Mouse (Mus musculus): ENCODE results near the gene Erich2. TPM values are rescaled to one million over a fixed set of nuclear protein-coding genes. Genes with fewer than 3 reads are reported as not detected.
A peak's percentile ranks its signal among the peaks of the same experiment; 100 is the strongest.
"Not testable (repeated sequence)": the region's sequence is repeated elsewhere in the genome, so short reads cannot be mapped to it uniquely, and the experiment has no call there.

Gene Erich2
- polyA plus RNA-seq, 1 experiment from 2014 or later = 58.0 TPM

DNA sequence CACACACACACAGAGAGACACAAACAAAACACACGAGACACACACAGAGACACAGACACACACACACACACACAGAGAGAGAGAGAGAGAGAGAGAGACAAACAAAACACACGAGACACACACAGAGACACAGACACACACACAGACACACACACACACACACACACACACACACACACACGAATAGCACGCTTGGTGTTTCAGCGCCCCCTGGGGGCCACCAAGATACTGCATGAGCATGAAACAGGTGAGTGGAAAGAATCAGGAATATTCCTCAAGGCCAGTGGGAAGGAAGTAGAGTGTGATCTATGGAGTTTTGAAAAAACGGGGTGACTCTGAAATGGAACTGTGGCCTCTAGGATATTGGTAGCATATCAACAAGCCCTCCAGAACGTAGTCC is 29.7 kb downstream of the Erich2 start:
- ATAC-seq; DNase-seq (ENCODE audit: low read depth, low spot score); POLR2A ChIA-PET; in situ Hi-C loops (cut with MboI; ENCODE audit: low pct_unique_long_range_greater_than_20kb); H3K27me3 ChIP-seq: not testable (repeated sequence)
- CTCF ChIA-PET = interaction anchor here (1.2 kb wide), 1 partner anchor 10 kb away, joined by 3 read pairs; no protein-coding TSS in a partner anchor
- TF ChIP-seq CTCF (IDR thresholded peaks at IDR 0.05) = peak; percentile 87

- in situ Hi-C loops (cut with MboI; ENCODE audit: low pct_unique_long_range_greater_than_20kb) = loop anchor here (10.0 kb wide), 1 partner anchor 516 kb away; the partner anchor contains the start of gene Myo3b
- ChIA-PET CTCF (interaction anchor here (1.0 to 1.1 kb wide), 2 partner anchors 292 to 323 kb away, joined by 3 to 4 read pairs; no protein-coding TSS in a partner anchor), POLR2A (no interaction called here)
- DNase-seq (ENCODE audit: low read depth, low spot score) (no peak), ATAC-seq (no peak)
- TF ChIP-seq CTCF (IDR thresholded peaks at IDR 0.05) = no peak
- H3K27me3 ChIP-seq = no peaks in the 10 kb centered on the region
Observed at GRCm38 (mm10) chr2:70550671-70551070, 42.1 kb downstream of the Erich2 start.

DNA sequence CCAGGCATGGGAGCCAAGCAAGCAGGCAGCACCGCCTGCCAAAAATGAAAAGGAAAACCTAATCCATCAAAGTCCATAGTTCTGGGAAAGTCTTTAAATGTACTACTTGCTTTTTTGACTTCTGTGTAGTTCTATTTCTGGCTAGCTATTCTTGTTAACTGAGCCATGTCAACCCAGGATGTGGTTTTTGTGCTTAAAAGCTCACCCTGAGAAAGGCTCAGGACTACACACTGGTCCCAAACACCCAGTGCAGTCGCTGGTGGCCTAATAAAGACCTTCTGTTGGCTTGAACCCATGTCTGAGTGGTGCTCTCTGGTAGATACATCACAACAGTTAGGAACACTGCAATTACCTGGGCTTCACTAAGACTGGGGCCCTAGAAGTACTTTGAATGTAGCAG is 42.8 kb downstream of the Erich2 start:
- ATAC-seq (no peak), DNase-seq (ENCODE audit: low read depth, low spot score) (no peak)
- ChIA-PET CTCF (no interaction called here), POLR2A (no interaction called here)
- TF ChIP-seq CTCF (IDR thresholded peaks at IDR 0.05) = no peak
- in situ Hi-C loops (cut with MboI; ENCODE audit: low pct_unique_long_range_greater_than_20kb) = loop anchor here (10.0 kb wide), 1 partner anchor 517 kb away; the partner anchor contains the start of gene Myo3b
- no peaks in the 10 kb centered on the region for H3K27me3 ChIP-seq

DNA sequence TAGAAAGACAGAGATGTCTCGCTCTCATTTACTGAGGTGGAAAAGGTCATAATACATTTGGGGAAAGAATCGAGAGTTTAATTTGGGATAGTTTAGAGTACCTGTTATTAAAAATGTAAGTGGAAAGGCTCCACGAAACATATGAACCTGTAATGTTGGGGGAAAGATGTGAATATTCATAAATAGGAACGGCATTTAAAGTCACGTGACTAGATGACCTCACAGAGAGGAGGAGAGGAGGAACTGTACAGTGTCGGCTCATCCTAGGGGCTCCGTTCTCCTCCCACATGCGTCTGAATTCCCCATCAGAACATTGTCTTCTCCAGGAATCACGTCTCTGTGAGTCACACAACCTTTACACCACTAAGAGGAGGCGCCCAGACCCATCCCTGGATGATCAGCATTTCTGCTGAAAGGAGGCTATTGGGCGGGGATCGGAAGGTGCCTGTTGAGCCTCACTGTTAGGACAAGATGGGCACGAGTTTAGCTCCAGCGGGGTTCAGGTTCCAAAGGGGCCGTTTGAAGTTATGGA is 43.5 kb downstream of the Erich2 start:
- H3K27me3 ChIP-seq = no peaks in the 10 kb centered on the region
- in situ Hi-C loops (cut with MboI; ENCODE audit: low pct_unique_long_range_greater_than_20kb) = loop anchor here (10.0 kb wide), 1 partner anchor 517 kb away; the partner anchor contains the start of gene Myo3b
- POLR2A ChIA-PET = no interaction called here
- no peak for ATAC-seq
- no peak for TF ChIP-seq CTCF (IDR thresholded peaks at IDR 0.05)
- CTCF ChIA-PET = no interaction called here
- no peak for DNase-seq (ENCODE audit: low read depth, low spot score)

GRCm38 (mm10) chr2:70552772-70553171 is 44.2 kb downstream of the Erich2 start, which contains the start of gene Gad1:
Gad1 (plus strand) TSS chr2:70553072.
- DNase-seq (ENCODE audit: low read depth, low spot score) (no peak), ATAC-seq (no peak)
- TF ChIP-seq CTCF (IDR thresholded peaks at IDR 0.05) = no peak
- ChIA-PET CTCF (no interaction called here), POLR2A (no interaction called here)
- H3K27me3 ChIP-seq = no peaks in the 10 kb centered on the region
- in situ Hi-C loops (cut with MboI; ENCODE audit: low pct_unique_long_range_greater_than_20kb) = loop anchor here (10.0 kb wide), 1 partner anchor 518 kb away; the partner anchor contains the start of gene Myo3b

- in situ Hi-C loops (cut with MboI; ENCODE audit: low pct_unique_long_range_greater_than_20kb) = loop anchor here (10.0 kb wide), 1 partner anchor 519 kb away; the partner anchor contains the start of gene Myo3b
- peak; percentile 27 for TF ChIP-seq CTCF (IDR thresholded peaks at IDR 0.05)
- CTCF ChIA-PET = interaction anchor here (1.5 kb wide), 1 partner anchor 325 kb away, joined by 4 read pairs; no protein-coding TSS in a partner anchor
- H3K27me3 ChIP-seq = no peaks in the 10 kb centered on the region
- DNase-seq (ENCODE audit: low read depth, low spot score) = no peak
- ATAC-seq = no peak
- POLR2A ChIA-PET = interaction anchor here (0.7 kb wide), 1 partner anchor 9 kb away, joined by 3 read pairs; no protein-coding TSS in a partner anchor
Observed at GRCm38 (mm10) chr2:70553826-70554225, 45.2 kb downstream of the Erich2 start.

DNA sequence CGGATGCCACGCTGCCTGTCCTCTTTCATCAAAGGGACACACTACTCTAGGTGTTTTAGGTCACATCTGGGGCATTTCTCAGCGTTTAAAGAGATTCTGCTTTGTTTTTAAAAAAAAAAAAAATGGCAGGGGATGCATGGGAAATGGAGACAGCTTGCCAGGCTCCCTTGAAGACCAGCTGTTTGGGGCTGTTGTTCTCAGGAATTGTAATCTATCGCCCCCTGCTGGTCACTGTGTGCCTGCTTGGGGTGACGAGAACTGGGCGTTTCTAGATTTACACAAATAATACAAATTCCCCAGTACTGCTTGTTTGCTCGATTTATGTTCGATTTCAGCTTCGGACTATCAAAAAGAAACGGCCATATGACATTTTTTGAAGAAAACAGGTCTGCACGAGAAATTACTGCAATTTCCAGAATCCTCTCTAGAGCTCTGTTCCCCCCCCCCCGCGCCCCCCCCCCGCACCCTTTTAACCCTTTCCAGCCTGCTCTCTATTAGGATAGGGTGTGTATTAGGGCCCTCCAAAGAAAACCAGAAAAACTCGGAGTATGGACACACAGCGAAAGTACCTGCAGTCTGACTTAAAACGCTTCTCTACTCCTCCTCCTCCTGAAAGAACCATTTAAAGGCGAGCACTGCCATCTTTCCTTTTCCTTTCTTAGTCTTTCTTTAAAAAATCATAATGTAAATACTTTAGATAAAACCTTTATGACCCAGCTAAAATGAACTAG is 49.7 kb downstream of the Erich2 start:
- ChIA-PET CTCF (interaction anchor here (0.7 to 3.4 kb wide), 15 partner anchors 11 to 431 kb away, joined by 3 to 16 read pairs (median 4); no protein-coding TSS in a partner anchor), POLR2A (interaction anchor here (0.6 to 1.2 kb wide), 3 partner anchors 10 to 302 kb away, joined by 3 to 4 read pairs (median 3); no protein-coding TSS in a partner anchor)
- in situ Hi-C loops (cut with MboI; ENCODE audit: low pct_unique_long_range_greater_than_20kb) = loop anchor here (10.0 kb wide), 1 partner anchor 523 kb away; the partner anchor contains the start of gene Myo3b
- no peak for DNase-seq (ENCODE audit: low read depth, low spot score)
- ATAC-seq = no peak
- no peaks in the 10 kb centered on the region for H3K27me3 ChIP-seq
- no peak for TF ChIP-seq CTCF (IDR thresholded peaks at IDR 0.05)

GRCm38 (mm10) chr2:70558843-70559451 is 50.3 kb downstream of the Erich2 start:
- CTCF ChIA-PET = interaction anchor here (1.1 to 3.4 kb wide), 10 partner anchors 11 to 432 kb away, joined by 3 to 16 read pairs (median 6); no protein-coding TSS in a partner anchor
- no peaks in the 10 kb centered on the region for H3K27me3 ChIP-seq
- DNase-seq (ENCODE audit: low read depth, low spot score) = no peak
- in situ Hi-C loops (cut with MboI; ENCODE audit: low pct_unique_long_range_greater_than_20kb) = loop anchor here (10.0 kb wide), 1 partner anchor 524 kb away; the partner anchor contains the start of gene Myo3b
- TF ChIP-seq CTCF (IDR thresholded peaks at IDR 0.05) = no peak
- POLR2A ChIA-PET = interaction anchor here (1.2 kb wide), 1 partner anchor 302 kb away, joined by 3 read pairs; no protein-coding TSS in a partner anchor
- no peak for ATAC-seq

DNA sequence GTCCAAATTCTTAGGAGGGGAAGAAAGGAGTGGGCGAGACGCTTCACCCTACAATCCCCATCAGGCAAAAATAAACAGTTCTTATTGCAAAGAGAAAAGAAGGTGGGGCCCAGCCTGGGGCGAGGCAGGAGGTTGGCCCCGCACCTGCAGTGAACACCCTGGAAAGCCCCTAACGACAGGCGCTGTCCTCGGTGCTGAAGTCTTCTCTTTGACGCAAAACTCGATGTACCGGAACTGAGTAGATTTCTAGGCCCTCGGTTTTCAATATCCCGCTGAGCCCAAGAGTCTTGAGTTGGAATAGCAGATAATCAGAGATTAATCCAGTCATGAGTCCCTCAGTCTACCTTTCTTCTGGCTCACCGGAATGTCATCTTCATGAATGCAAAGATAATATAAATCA is 50.9 kb downstream of the Erich2 start:
- TF ChIP-seq CTCF (IDR thresholded peaks at IDR 0.05) = no peak
- DNase-seq (ENCODE audit: low read depth, low spot score) (no peak), ATAC-seq (no peak)
- POLR2A ChIA-PET = no interaction called here
- H3K27me3 ChIP-seq = no peaks in the 10 kb centered on the region
- CTCF ChIA-PET = interaction anchor here (1.3 to 3.4 kb wide), 4 partner anchors 124 to 432 kb away, joined by 3 to 16 read pairs (median 14); no protein-coding TSS in a partner anchor
- in situ Hi-C loops (cut with MboI; ENCODE audit: low pct_unique_long_range_greater_than_20kb) = loop anchor here (10.0 kb wide), 1 partner anchor 525 kb away; the partner anchor contains the start of gene Myo3b

All from Patski (cell line).